Mouse (Mus musculus) kidney, embryonic 14.5 days (tissue): ENCODE measurements at regions not wholly inside any gene's neighbourhood (a gene's known extent, or its start where the extent isn't known, plus 50 kb on each side); places are given as distances from the start of the nearest gene placed in this dataset.

Experiments used
- ATAC-seq: fragments of 200-750 bp; cut with Nextera tagmentation; 2 replicates; pipeline ENCODE4 v1.8.0; 2017; ENCODE audit warnings: moderate number of reproducible peaks, mild to moderate bottlenecking, moderate TSS enrichment, moderate library complexity; ENCODE audit not compliant: low FRiP score, low TSS enrichment
- H3K27ac ChIP-seq: fragments of 300-500 bp; sonication (generic); 2 replicates; pipeline ENCODE4 v1.5.1; 2014; ENCODE audit warnings: low read depth, mild to moderate bottlenecking, low read length, moderate library complexity, mixed read lengths
- H3K27me3 ChIP-seq: fragments of 300-500 bp; sonication (generic); 2 replicates; pipeline ENCODE4 v1.6.1; 2014; ENCODE audit warnings: mild to moderate bottlenecking, low read length; ENCODE audit not compliant: control insufficient read depth, insufficient read depth
- H3K36me3 ChIP-seq: fragments of 300-500 bp; sonication (generic); 2 replicates; pipeline ENCODE4 v1.6.1; 2014; ENCODE audit warnings: low read length, mixed read lengths; ENCODE audit not compliant: control insufficient read depth, insufficient read depth
- H3K4me1 ChIP-seq: fragments of 300-500 bp; sonication (generic); 2 replicates; pipeline ENCODE4 v1.6.1; 2014; ENCODE audit warnings: low read length, mixed read lengths; ENCODE audit not compliant: control insufficient read depth, insufficient read depth
- H3K4me2 ChIP-seq: fragments of 300-500 bp; sonication (generic); replicated peaks from 2 replicates; pipeline ENCODE4 v1.6.1; 2014; ENCODE audit warnings: low read depth, mild to moderate bottlenecking, low read length
- H3K4me3 ChIP-seq: fragments of 300-500 bp; sonication (generic); 2 replicates; pipeline ENCODE4 v1.5.1; 2014; ENCODE audit warnings: mild to moderate bottlenecking, low read length
- H3K9ac ChIP-seq: fragments of 300-500 bp; sonication (generic); 2 replicates; pipeline ENCODE4 v1.6.1; 2014; ENCODE audit warnings: low read depth, mild to moderate bottlenecking, low read length, moderate library complexity
- H3K9me3 ChIP-seq: fragments of 300-500 bp; sonication (generic); 2 replicates; pipeline ENCODE4 v1.6.1; 2016; ENCODE audit warnings: low read length; ENCODE audit not compliant: control insufficient read depth
- WGBS: fragments of 180-500 bp; shearing (Covaris S2); extraction: QIAGEN DNeasy Blood & Tissue Kit; methylation state at CpG from one replicate; pipeline ENCODE4 v1.1.7; 2014; 5-methylcytosine and 5-hydroxymethylcytosine counted together

DNA sequence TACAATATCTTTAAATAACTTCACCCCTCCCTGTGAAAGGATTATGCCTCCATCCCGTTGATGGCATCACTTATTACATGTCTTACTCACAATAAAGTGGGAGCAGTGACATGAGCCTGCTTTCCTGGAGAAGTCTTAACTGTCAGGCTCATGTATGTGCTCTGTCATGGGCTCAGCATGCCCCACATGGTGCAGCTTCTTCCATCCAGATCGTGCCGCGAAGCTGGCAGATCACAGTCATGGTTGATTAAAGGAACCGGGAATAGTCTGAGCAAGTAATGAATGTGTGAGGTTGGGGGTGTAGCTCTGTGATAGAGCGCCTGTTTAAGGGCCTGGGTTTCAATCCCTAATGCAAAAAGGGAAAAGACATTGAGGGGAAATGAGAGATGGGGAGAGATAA, 581.5 kb downstream of the Rps29 start:
- Histone ChIP-seq H3K9ac (no peak overlapping the region), H3K27me3 (no peaks in the 10 kb centered on the region), H3K36me3 (no peaks in the 10 kb centered on the region), H3K4me1 (no peaks in the 10 kb centered on the region), H3K27ac (no peak overlapping the region), H3K9me3 (no peaks in the 10 kb centered on the region), H3K4me2 (no peak overlapping the region), H3K4me3 (no peak overlapping the region)
- 60% methylated on average over 6 of the region's 6 CpGs for WGBS
- no peak for ATAC-seq

DNA sequence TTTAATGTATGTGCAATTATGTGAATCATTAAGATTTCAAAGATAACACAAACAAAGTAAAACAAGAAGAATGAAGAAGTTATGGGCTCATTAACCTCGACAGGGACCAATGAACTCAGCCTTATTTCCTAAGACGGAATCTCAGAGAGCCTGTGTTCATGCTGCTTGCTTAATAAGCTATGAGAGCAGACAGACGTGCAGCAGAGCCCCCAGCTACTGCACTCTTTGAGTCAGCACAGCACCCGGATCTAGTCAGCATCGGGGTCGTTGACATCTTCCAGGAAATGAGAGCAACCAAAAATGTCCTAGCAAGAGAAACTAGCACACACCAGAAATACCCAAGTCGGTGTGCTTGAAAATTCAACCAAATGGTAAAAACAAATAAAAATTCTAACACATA, 582.1 kb downstream of the Rps29 start:
- H3K36me3 ChIP-seq = no peaks in the 10 kb centered on the region
- 28% methylated on average over 7 of the region's 7 CpGs for WGBS
- no peak overlapping the region for H3K4me2 ChIP-seq
- no peaks in the 10 kb centered on the region for H3K9me3 ChIP-seq
- no peaks in the 10 kb centered on the region for H3K27me3 ChIP-seq
- no peaks in the 10 kb centered on the region for H3K4me1 ChIP-seq
- no peak; the same call in 1 of the 2 replicates for ATAC-seq
- no peak overlapping the region for H3K27ac ChIP-seq
- no peak overlapping the region for H3K9ac ChIP-seq
- H3K4me3 ChIP-seq = no peak overlapping the region

DNA sequence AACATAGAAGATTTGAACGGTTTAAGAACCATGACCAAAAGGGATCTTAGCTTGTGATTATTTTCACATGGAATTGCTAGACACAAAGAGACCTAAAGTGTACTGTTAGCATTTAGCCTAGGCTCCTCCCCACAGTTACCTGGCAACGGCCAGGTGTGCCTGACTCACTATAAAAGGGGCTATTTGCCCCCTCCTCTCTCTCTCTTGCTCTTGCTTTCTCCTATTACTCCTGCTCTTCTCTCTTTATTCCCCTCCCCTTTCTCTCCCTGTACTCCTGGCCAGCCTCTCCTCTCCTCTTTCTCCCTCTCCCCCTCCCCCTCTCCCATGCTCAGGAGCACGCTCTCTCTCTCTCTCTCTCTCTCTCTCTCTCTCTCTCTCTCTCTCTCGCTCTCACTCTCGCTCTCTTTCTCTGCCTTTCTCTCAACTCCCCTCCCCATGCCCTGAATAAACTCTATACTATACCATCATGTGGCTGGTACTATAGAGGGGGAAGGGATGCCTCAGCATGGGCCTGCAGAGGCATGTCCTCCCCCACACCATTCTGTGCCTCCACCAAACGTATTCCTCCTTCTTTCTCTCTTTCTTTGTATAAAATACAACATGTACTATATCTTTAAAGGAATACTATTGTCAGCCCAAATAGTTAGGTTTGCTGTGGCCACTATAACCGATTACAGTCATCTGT, 603.9 kb downstream of the Rps29 start:
- H3K36me3 ChIP-seq = no peaks in the 10 kb centered on the region
- no peak overlapping the region for H3K4me2 ChIP-seq
- no peak for ATAC-seq
- WGBS = 62% methylated on average over 7 of the region's 7 CpGs
- no peaks in the 10 kb centered on the region for H3K9me3 ChIP-seq
- H3K27ac ChIP-seq = no peak overlapping the region
- no peak overlapping the region for H3K9ac ChIP-seq
- H3K4me3 ChIP-seq = no peak overlapping the region
- H3K4me1 ChIP-seq = no peaks in the 10 kb centered on the region
- H3K27me3 ChIP-seq = no peaks in the 10 kb centered on the region

DNA sequence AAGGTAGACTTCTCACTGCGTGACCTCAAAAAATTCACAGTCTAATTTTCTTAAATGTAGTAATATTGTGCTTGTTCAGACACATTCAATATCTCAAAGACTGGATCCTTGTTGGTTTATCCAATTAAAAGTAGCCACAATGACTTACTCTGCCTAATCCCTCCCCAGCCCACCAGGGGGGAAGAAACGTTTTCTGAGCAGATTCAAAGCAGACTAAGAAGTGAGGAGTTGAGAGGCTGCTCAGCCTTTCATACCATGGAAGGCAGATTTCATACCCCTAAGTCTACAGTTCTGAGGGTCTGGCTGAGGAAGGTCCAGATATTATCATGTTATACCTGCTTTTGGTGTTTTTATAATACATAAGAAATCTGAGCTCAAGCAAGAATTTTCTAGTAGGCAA, 604.7 kb downstream of the Rps29 start:
- no peaks in the 10 kb centered on the region for H3K9me3 ChIP-seq
- 57% methylated on average over 2 of the region's 2 CpGs for WGBS
- H3K9ac ChIP-seq = no peak overlapping the region
- no peak overlapping the region for H3K27ac ChIP-seq
- H3K4me2 ChIP-seq = no peak overlapping the region
- no peaks in the 10 kb centered on the region for H3K4me1 ChIP-seq
- no peaks in the 10 kb centered on the region for H3K27me3 ChIP-seq
- no peak overlapping the region for H3K4me3 ChIP-seq
- ATAC-seq = no peak
- no peaks in the 10 kb centered on the region for H3K36me3 ChIP-seq

DNA sequence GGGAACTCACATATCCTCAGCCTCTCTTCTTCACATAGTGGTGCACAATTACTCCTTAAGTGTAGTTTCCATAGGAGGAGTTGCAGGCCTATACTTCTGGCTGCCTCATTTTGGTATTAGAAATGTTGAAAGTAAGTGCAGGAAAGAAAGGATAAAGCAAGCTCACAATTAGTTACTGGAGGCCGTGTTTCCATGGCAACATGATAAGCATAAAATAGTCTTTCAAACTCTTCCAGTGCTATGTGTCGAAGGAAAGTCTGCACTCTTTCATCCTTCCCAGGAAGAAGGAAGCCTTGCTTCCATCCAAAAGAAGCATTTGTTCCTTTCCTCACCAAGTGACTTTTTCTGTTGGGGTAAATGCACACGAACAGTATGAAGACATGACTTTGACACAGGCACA, 617.2 kb downstream of the Rps29 start:
- no peak for ATAC-seq
- WGBS = 81% methylated on average over 3 of the region's 3 CpGs
- Histone ChIP-seq H3K4me2 (no peak overlapping the region), H3K9ac (no peak overlapping the region), H3K36me3 (no peaks in the 10 kb centered on the region), H3K4me3 (no peak overlapping the region), H3K9me3 (no peaks in the 10 kb centered on the region), H3K4me1 (no peaks in the 10 kb centered on the region), H3K27ac (no peak overlapping the region), H3K27me3 (no peaks in the 10 kb centered on the region)

DNA sequence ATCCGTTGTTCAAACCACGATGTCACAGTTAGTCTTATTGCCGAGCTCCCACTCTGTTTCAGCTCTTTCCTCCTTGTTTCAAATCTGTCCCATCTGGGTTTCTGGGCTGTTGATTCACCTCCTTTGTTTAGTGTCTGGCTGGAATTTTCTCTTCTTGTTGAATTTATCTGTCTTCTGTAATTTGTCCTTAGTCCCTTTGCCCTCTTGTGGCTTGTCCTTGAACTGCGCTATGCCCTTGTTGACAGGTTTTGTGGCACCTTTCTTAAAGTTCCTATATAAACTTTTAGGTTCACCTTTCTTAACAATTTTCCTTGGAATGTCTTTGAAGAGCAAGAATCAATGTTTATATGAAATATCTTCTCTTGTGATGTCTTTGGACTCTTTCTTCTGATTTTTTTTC, 658.2 kb downstream of the Rps29 start:
- WGBS = 90% methylated on average over 4 of the region's 4 CpGs

DNA sequence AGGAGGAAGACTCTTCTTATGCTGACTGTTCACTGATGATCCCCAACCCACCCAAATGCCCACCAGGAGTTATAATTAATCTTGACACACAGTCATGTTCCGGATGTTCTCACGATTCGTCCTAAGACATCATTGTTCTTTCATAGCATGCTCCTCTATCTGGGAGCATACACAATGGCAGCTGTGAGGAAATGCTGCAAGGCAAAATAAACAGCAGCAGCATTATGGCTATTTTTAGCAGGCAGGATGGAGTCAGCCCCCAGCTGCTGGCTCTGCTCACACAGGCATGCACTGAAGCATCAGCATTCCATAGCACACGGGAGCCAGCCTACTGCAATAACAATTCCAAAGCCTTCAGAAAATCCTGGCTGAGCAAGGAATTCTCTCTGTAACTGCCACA, 696.0 kb downstream of the Rps29 start:
- peak; percentile 86 for ATAC-seq

More for the DNA sequence above, 658.2 kb downstream of the Rps29 start:
- Histone ChIP-seq H3K4me2 (no peak overlapping the region), H3K4me3 (no peak overlapping the region), H3K27ac (no peak overlapping the region), H3K36me3 (no peaks in the 10 kb centered on the region), H3K27me3 (no peaks in the 10 kb centered on the region), H3K9me3 (no peaks in the 10 kb centered on the region), H3K4me1 (no peaks in the 10 kb centered on the region), H3K9ac (no peak overlapping the region)
- no peak for ATAC-seq

DNA sequence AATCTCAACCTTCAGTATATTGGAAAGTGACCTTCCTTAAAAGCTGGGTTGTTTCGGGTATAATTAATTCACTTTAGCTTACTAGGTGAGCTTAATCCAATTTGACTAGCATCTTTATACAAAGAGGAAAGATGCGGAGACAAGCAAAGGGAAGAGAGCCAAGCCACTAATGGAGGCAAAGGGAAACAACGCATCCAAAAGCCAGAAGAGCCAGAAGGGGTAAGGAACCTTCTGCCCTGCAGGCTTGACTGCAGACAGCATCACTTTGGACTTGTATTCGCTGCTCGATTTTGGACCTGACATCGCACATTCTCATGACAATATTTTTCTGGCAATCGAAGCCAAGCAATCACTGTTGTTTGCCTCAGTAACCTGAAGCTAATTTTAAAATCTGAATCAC, 700.8 kb downstream of the Rps29 start:
- ATAC-seq = no peak
- H3K9me3 ChIP-seq = peaks cover 3% of the 10 kb centered on the region; the same call in 1 of the 2 replicates
- 87% methylated on average over 7 of the region's 7 CpGs for WGBS
- no peaks in the 10 kb centered on the region for H3K27me3 ChIP-seq
- no peak overlapping the region for H3K27ac ChIP-seq
- H3K4me2 ChIP-seq = no peak overlapping the region
- H3K9ac ChIP-seq = no peak overlapping the region
- H3K36me3 ChIP-seq = no peaks in the 10 kb centered on the region
- H3K4me1 ChIP-seq = 0 out of 2 replicates have a peak, but pooled peaks cover 2% of the 10 kb centered on the region
- H3K4me3 ChIP-seq = no peak overlapping the region

More for the DNA sequence above, 696.0 kb downstream of the Rps29 start:
- Histone ChIP-seq H3K4me3 (no peak overlapping the region), H3K9me3 (peaks cover 3% of the 10 kb centered on the region; the same call in 1 of the 2 replicates), H3K27me3 (no peaks in the 10 kb centered on the region), H3K36me3 (no peaks in the 10 kb centered on the region), H3K27ac (no peak overlapping the region), H3K4me2 (no peak overlapping the region), H3K9ac (no peak overlapping the region), H3K4me1 (0 out of 2 replicates have a peak, but pooled peaks cover 3% of the 10 kb centered on the region)
- WGBS = 43% methylated on average over 4 of the region's 4 CpGs

DNA sequence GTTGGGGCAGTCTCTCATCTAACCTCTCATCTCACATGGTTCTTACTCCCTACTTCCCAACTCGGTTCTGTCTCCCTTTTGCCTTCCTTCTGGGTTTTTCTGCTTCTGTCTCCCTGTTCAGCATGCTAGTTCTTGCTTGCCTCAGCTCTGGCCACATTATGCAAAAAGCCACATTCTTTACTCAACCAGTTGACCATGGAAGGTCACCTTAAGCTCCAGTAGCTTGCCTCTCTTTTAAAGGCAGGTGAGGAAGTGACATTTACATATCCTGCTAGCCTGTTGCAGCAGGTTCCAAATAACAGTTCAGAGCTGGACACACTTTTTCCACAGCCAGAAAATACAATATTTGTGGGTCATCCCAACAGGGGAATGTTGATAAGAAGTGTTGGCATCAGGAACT, 732.4 kb downstream of the Rps29 start:
- H3K36me3 ChIP-seq = no peaks in the 10 kb centered on the region
- H3K27me3 ChIP-seq = no peaks in the 10 kb centered on the region
- ATAC-seq = no peak
- H3K4me3 ChIP-seq = no peak overlapping the region
- 87% methylated on average over 1 of the region's 1 CpGs for WGBS
- H3K4me2 ChIP-seq = no peak overlapping the region
- no peaks in the 10 kb centered on the region for H3K9me3 ChIP-seq
- no peaks in the 10 kb centered on the region for H3K4me1 ChIP-seq
- no peak overlapping the region for H3K9ac ChIP-seq
- no peak overlapping the region for H3K27ac ChIP-seq
